Mouse (Mus musculus) heart, adult 2 months (tissue): ENCODE data around the gene Gm3285. TPM values are rescaled to one million over a fixed set of nuclear protein-coding genes. Genes with fewer than 3 reads are reported as not detected.

Source experiments
- DNase-seq, 2 experiments: peaks; one replicate each; pipeline ENCODE4 v3.0.0; 2021
- H3K27ac ChIP-seq: fragments of 200-600 bp; 2 replicates; pipeline ENCODE4 v1.8.1; 2022
- H3K27me3 ChIP-seq: fragments of 200-500 bp; 2 replicates; pipeline ENCODE4 v1.6.1; 2012; ENCODE audit warnings: mild to moderate bottlenecking, low read length, inconsistent platforms, mixed read lengths; ENCODE audit not compliant: control insufficient read depth, insufficient read depth
- H3K36me3 ChIP-seq: fragments of 200-500 bp; 2 replicates; pipeline ENCODE4 v1.6.1; 2012; ENCODE audit warnings: low read length, inconsistent platforms; ENCODE audit not compliant: control insufficient read depth, insufficient read depth
- H3K4me1 ChIP-seq: fragments of 200-500 bp; 2 replicates; pipeline ENCODE4 v1.6.1; 2011; ENCODE audit warnings: low read length; ENCODE audit not compliant: control insufficient read depth, insufficient read depth
- H3K4me3 ChIP-seq: fragments of 200-600 bp; 2 replicates; pipeline ENCODE4 v1.8.1; 2022
- H3K79me2 ChIP-seq: fragments of 200-500 bp; replicated peaks from 2 replicates; pipeline ENCODE4 v1.6.1; 2012; ENCODE audit warnings: mild to moderate bottlenecking, inconsistent platforms, low read length, moderate library complexity, mixed read lengths; ENCODE audit not compliant: control insufficient read depth, insufficient read depth
- H3K9ac ChIP-seq: fragments of 200-500 bp; 2 replicates; pipeline ENCODE4 v1.6.1; 2012; ENCODE audit warnings: low read depth, mild to moderate bottlenecking, control low read depth, inconsistent platforms, low read length, mixed read lengths
- CTCF ChIP-seq: fragments of 200-600 bp; IDR thresholded peaks from 2 replicates; pipeline ENCODE4 v1.8.1; 2022; ENCODE audit warnings: antibody characterized with exemption, mild to moderate bottlenecking, moderate library complexity
- EP300 ChIP-seq: fragments of 200-500 bp; IDR thresholded peaks from 2 replicates; pipeline ENCODE4 v1.6.1; 2011; ENCODE audit warnings: low read depth, low read length, control low read depth; ENCODE audit not compliant: insufficient read depth
- POLR2A ChIP-seq: fragments of 200-500 bp; IDR thresholded peaks from 2 replicates; pipeline ENCODE4 v1.6.1; 2011; ENCODE audit warnings: mild to moderate bottlenecking, low read depth, low read length, control low read depth; ENCODE audit not compliant: insufficient read depth
- whole genome bisulfite sequencing: fragments of 180-500 bp; shearing (Covaris S2); methylation state at CpG from one replicate; pipeline ENCODE4 v1.1.7; 2018; 5-methylcytosine and 5-hydroxymethylcytosine counted together
- intact Hi-C: fragments of 180-260 bp; cut with DNase I; formaldehyde crosslinking; loops from one replicate; pipeline ENCODE4 v1.15.1; 2025
- polyA plus RNA-seq: library from polyadenylated mRNA; depleted of rRNA; stranded (reverse); fragments of >200 nt; gene quantifications from 2 replicates; pipeline ENCODE4 v1.2.3, GENCODE M21; 2012
- total RNA-seq, 2 experiments: library from RNA; stranded (reverse); gene quantifications; 2 replicates each; pipeline ENCODE4 v1.2.3; 2021

Gene Gm3285
- total and polyA plus RNA-seq, 3 experiments: not detected

- TF ChIP-seq EP300 (no peak), CTCF (no peak), POLR2A (no peak)
- 60% methylated on average over 9 of the region's 9 CpGs for WGBS
- DNase-seq: no peak
Measured at GRCm38 (mm10) chr10:77835647-77836046, 26.1 kb upstream of the Gm3285 start, which contains the start of gene Krtap10-10. TSS of gene Krtap10-10 (plus strand) at chr10:77835947.

GRCm38 (mm10) chr10:77839006-77839405 lies 22.8 kb upstream of the Gm3285 start:
- no peak for DNase-seq
- H3K36me3 ChIP-seq: no peaks in the 10 kb centered on the region
- H3K4me3 ChIP-seq: no peak overlapping the region
- TF ChIP-seq EP300: no peak
- TF ChIP-seq POLR2A: no peak
- no peak for TF ChIP-seq CTCF
- intact Hi-C loops: no loop called here
- no peaks in the 10 kb centered on the region for H3K27me3 ChIP-seq
- 64% methylated on average over 6 of the region's 6 CpGs for WGBS
- H3K79me2 ChIP-seq: no peaks in the 10 kb centered on the region
- no peak overlapping the region for H3K9ac ChIP-seq
- H3K27ac ChIP-seq: no peak overlapping the region
- H3K4me1 ChIP-seq: no peaks in the 10 kb centered on the region

More at GRCm38 (mm10) chr10:77835647-77836046, 26.1 kb upstream of the Gm3285 start, which contains the start of gene Krtap10-10:
- no peak within 1 kb of the TSS for H3K27ac ChIP-seq
- no peaks in the 10 kb centered on the region for H3K27me3 ChIP-seq
- no peaks in the 10 kb centered on the region for H3K4me1 ChIP-seq
- no peaks in the 10 kb centered on the region for H3K36me3 ChIP-seq
- H3K79me2 ChIP-seq: no peaks in the 10 kb centered on the region
- no peak within 1 kb of the TSS for H3K4me3 ChIP-seq
- intact Hi-C loops: no loop called here
- no peak within 1 kb of the TSS for H3K9ac ChIP-seq

- TF ChIP-seq EP300: no peak
- TF ChIP-seq CTCF: no peak
- no peak for TF ChIP-seq POLR2A
- intact Hi-C loops: no loop called here
- 67% methylated on average over 3 of the region's 3 CpGs for WGBS
- no peaks in the 10 kb centered on the region for H3K36me3 ChIP-seq
- no peak within 1 kb of the TSS for H3K27ac ChIP-seq
- no peak for DNase-seq
- no peaks in the 10 kb centered on the region for H3K79me2 ChIP-seq
- H3K27me3 ChIP-seq: no peaks in the 10 kb centered on the region
- H3K4me3 ChIP-seq: no peak within 1 kb of the TSS
- H3K9ac ChIP-seq: no peak within 1 kb of the TSS
- H3K4me1 ChIP-seq: no peaks in the 10 kb centered on the region
Measured at GRCm38 (mm10) chr10:77846503-77846902, 15.3 kb upstream of the Gm3285 start, which contains the start of gene Gm36176. TSS of gene Gm36176 (plus strand) at chr10:77846803.

- H3K4me3 ChIP-seq: no peak overlapping the region
- H3K9ac ChIP-seq: no peak overlapping the region
- no peak for TF ChIP-seq EP300
- no peak for TF ChIP-seq CTCF
- no peak for TF ChIP-seq POLR2A
- no peaks in the 10 kb centered on the region for H3K27me3 ChIP-seq
- H3K79me2 ChIP-seq: no peaks in the 10 kb centered on the region
- no peaks in the 10 kb centered on the region for H3K36me3 ChIP-seq
- intact Hi-C loops: no loop called here
- H3K27ac ChIP-seq: no peak overlapping the region
- no peaks in the 10 kb centered on the region for H3K4me1 ChIP-seq
- no peak for DNase-seq
- 25% methylated on average over 2 of the region's 2 CpGs for WGBS
Measured at GRCm38 (mm10) chr10:77846961-77847360, 14.8 kb upstream of the Gm3285 start.

- Histone ChIP-seq H3K4me3 (no peak overlapping the region), H3K4me1 (no peaks in the 10 kb centered on the region), H3K27ac (no peak overlapping the region), H3K27me3 (no peaks in the 10 kb centered on the region; the same call in 1 of the 2 replicates), H3K79me2 (no peaks in the 10 kb centered on the region), H3K9ac (no peak overlapping the region), H3K36me3 (no peaks in the 10 kb centered on the region)
- intact Hi-C loops: no loop called here
- TF ChIP-seq CTCF (no peak), EP300 (no peak), POLR2A (no peak)
- WGBS: 94% methylated on average over 2 of the region's 2 CpGs
- no peak for DNase-seq
Measured at GRCm38 (mm10) chr10:77847538-77847937, 14.2 kb upstream of the Gm3285 start.

- intact Hi-C loops: no loop called here
- Histone ChIP-seq H3K4me1 (no peaks in the 10 kb centered on the region), H3K36me3 (no peaks in the 10 kb centered on the region), H3K27ac (no peak within 1 kb of the TSS), H3K9ac (no peak within 1 kb of the TSS), H3K27me3 (no peaks in the 10 kb centered on the region; the same call in 1 of the 2 replicates), H3K4me3 (no peak within 1 kb of the TSS), H3K79me2 (no peaks in the 10 kb centered on the region)
- DNase-seq: no peak
- TF ChIP-seq EP300: no peak
- WGBS: 59% methylated on average over 9 of the region's 9 CpGs
Measured at GRCm38 (mm10) chr10:77852559-77852958, 9.2 kb upstream of the Gm3285 start, which contains the start of gene Gm10318. TSS of gene Gm10318 (plus strand) at chr10:77852859.
